Mouse (Mus musculus) kidney, embryonic 16.5 days (tissue): ENCODE measurements around the gene Setd6. TPM values are rescaled to one million over a fixed set of nuclear protein-coding genes. Genes with fewer than 3 reads are reported as not detected.

Source experiments
- ATAC-seq: fragments of 200-750 bp; cut with Nextera tagmentation; 2 replicates; pipeline ENCODE4 v1.8.0; 2017; ENCODE audit warnings: moderate TSS enrichment; ENCODE audit not compliant: low FRiP score, low TSS enrichment
- H3K27ac ChIP-seq: fragments of 300-500 bp; sonication (generic); 2 replicates; pipeline ENCODE4 v1.5.1; 2014; ENCODE audit warnings: low read length
- H3K27me3 ChIP-seq: fragments of 300-500 bp; sonication (generic); 2 replicates; pipeline ENCODE4 v1.6.1; 2014; ENCODE audit warnings: low read length, control low read depth, mixed read lengths; ENCODE audit not compliant: insufficient read depth
- H3K36me3 ChIP-seq: fragments of 300-500 bp; sonication (generic); 2 replicates; pipeline ENCODE4 v1.6.1; 2014; ENCODE audit warnings: low read length, control low read depth, mixed read lengths; ENCODE audit not compliant: insufficient read depth
- H3K4me1 ChIP-seq: fragments of 300-500 bp; sonication (generic); 2 replicates; pipeline ENCODE4 v1.6.1; 2014; ENCODE audit warnings: low read length, control low read depth, mixed read lengths; ENCODE audit not compliant: insufficient read depth
- H3K4me2 ChIP-seq: fragments of 300-500 bp; sonication (generic); replicated peaks from 2 replicates; pipeline ENCODE4 v1.6.1; 2014; ENCODE audit warnings: low read depth, low read length
- H3K4me3 ChIP-seq: fragments of 300-500 bp; sonication (generic); 2 replicates; pipeline ENCODE4 v1.5.1; 2014; ENCODE audit warnings: mild to moderate bottlenecking, low read length
- H3K9ac ChIP-seq: fragments of 300-500 bp; sonication (generic); replicated peaks from 2 replicates; pipeline ENCODE4 v1.6.1; 2014; ENCODE audit warnings: low read length
- H3K9me3 ChIP-seq: fragments of 300-500 bp; sonication (generic); 2 replicates; pipeline ENCODE4 v1.6.1; 2016; ENCODE audit warnings: low read length, control low read depth
- WGBS: fragments of 180-500 bp; shearing (Covaris S2); extraction: QIAGEN DNeasy Blood & Tissue Kit; methylation state at CpG from one replicate; pipeline ENCODE4 v1.1.7; 2014; 5-methylcytosine and 5-hydroxymethylcytosine counted together
- polyA plus RNA-seq: library from polyadenylated mRNA; unstranded; fragments of >200 nt; fragmentation: Nextera tagmentation; extraction: Ambion mirVana; gene quantifications from 2 replicates; pipeline ENCODE4 v1.2.1, GENCODE M21; 2015

Setd6 gene
- polyA plus RNA-seq, 1 experiment from 2014 or later: 21.3 TPM

GRCm38 (mm10) chr8:95704538-95704937 lies 11.1 kb upstream of the Setd6 start:
- no peak overlapping the region for H3K4me3 ChIP-seq
- H3K27ac ChIP-seq: no peak overlapping the region
- peaks cover 11% of the 10 kb centered on the region; the same call in 1 of the 2 replicates for H3K4me1 ChIP-seq
- no peak overlapping the region for H3K9ac ChIP-seq
- no peaks in the 10 kb centered on the region for H3K9me3 ChIP-seq
- peaks cover 4% of the 10 kb centered on the region; the same call in 1 of the 2 replicates for H3K27me3 ChIP-seq
- no peaks in the 10 kb centered on the region for H3K36me3 ChIP-seq
- 86% methylated on average over 3 of the region's 3 CpGs for whole genome bisulfite sequencing
- H3K4me2 ChIP-seq: no peak overlapping the region
- no peak for ATAC-seq

GRCm38 (mm10) chr8:95709579-95709978 lies 6.1 kb upstream of the Setd6 start:
- H3K36me3 ChIP-seq: no peaks in the 10 kb centered on the region
- no peak overlapping the region for H3K9ac ChIP-seq
- no peak overlapping the region for H3K4me3 ChIP-seq
- 79% methylated on average over 7 of the region's 7 CpGs for WGBS
- H3K9me3 ChIP-seq: no peaks in the 10 kb centered on the region
- no peak overlapping the region for H3K27ac ChIP-seq
- H3K4me1 ChIP-seq: no peaks in the 10 kb centered on the region
- no peak for ATAC-seq
- no peak overlapping the region for H3K4me2 ChIP-seq
- no peaks in the 10 kb centered on the region for H3K27me3 ChIP-seq

- Histone ChIP-seq H3K4me3 (no peak overlapping the region), H3K27me3 (no peaks in the 10 kb centered on the region), H3K4me2 (no peak overlapping the region), H3K4me1 (peaks cover 3% of the 10 kb centered on the region; the same call in 1 of the 2 replicates), H3K27ac (no peak overlapping the region), H3K36me3 (no peaks in the 10 kb centered on the region), H3K9ac (no peak overlapping the region), H3K9me3 (no peaks in the 10 kb centered on the region)
- 64% methylated on average over 3 of the region's 3 CpGs for WGBS
- no peak for ATAC-seq
Observed at GRCm38 (mm10) chr8:95711029-95711428, 4.7 kb upstream of the Setd6 start.

DNA sequence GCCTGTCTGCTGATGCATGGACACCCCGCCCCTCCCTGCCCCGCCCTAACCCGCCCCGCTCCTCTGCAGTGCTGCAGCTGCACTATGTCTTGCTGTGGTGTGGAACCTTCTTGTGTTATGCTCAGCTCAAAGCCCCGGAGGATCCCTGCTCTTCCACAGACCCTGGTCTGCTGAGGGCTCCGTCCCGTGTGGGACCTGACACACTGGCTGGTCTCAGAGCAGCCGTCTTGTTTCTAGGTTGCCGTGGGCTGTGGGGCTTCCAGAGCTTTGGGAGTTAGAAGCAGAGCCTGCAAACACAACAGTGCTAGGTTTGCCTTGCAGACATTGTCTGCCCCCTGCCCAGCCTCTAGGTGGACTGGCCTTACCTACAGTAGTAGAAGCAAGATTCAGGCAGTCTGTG lies 3.3 kb upstream of the Setd6 start:
- 81% methylated on average over 9 of the region's 9 CpGs for WGBS
- no peak overlapping the region for H3K27ac ChIP-seq
- H3K36me3 ChIP-seq: 0 out of 2 replicates have a peak, but pooled peaks cover 3% of the 10 kb centered on the region
- ATAC-seq: no peak
- H3K27me3 ChIP-seq: no peaks in the 10 kb centered on the region
- peaks cover 15% of the 10 kb centered on the region for H3K4me1 ChIP-seq
- H3K4me3 ChIP-seq: no peak overlapping the region
- no peak overlapping the region for H3K4me2 ChIP-seq
- no peak overlapping the region for H3K9ac ChIP-seq
- H3K9me3 ChIP-seq: no peaks in the 10 kb centered on the region

DNA sequence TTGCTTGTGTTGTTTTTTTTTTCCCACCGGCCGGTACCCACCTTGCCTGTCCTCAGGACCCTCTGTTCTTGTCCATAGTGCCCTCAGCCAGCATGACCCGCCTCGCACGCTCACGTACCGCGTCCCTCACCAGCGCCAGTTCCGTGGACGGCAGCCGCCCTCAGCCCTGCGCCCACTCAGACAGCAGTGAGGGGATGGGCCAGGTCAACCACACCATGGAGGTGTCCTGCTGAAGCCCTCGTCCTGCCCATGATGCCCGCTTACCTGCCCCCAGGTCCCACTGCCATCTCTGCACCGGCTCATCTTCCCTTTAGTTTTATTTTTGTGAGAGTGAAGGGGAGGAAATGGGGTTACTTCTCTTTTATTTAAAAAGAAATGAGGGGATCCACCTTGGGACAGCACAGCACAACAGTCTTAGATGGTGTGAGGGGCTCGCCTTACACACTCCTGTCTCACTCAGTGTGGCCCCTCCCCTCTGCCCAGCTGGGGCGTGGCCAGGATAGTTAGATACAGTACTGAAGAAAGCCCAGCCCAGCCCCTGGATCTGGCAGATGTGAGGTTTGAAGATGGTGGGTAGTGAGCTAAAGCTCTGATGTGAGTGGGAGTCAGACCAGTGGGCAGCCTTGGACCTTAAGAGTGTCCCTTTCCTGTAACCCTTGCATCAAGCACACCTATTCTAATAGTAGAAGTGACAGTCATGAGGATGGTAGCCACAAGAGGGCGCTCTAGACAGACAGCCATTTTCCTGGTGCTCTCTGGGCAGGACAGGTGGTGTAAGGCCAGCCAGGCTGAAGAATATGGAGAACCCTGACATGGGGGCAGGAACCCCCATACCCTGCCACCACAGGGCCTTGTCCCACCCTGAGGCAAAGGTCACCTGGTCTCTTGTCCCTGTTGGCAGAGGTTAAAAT lies 2.3 kb upstream of the Setd6 start:
- WGBS: 76% methylated on average over 19 of the region's 19 CpGs
- no peak overlapping the region for H3K4me2 ChIP-seq
- 0 out of 2 replicates have a peak, but pooled peaks have one; percentile 53 for ATAC-seq
- H3K36me3 ChIP-seq: peaks cover 12% of the 10 kb centered on the region
- H3K4me1 ChIP-seq: peaks cover 15% of the 10 kb centered on the region
- H3K27me3 ChIP-seq: no peaks in the 10 kb centered on the region
- H3K27ac ChIP-seq: no peak overlapping the region
- H3K4me3 ChIP-seq: no peak overlapping the region
- no peak overlapping the region for H3K9ac ChIP-seq
- H3K9me3 ChIP-seq: no peaks in the 10 kb centered on the region

DNA sequence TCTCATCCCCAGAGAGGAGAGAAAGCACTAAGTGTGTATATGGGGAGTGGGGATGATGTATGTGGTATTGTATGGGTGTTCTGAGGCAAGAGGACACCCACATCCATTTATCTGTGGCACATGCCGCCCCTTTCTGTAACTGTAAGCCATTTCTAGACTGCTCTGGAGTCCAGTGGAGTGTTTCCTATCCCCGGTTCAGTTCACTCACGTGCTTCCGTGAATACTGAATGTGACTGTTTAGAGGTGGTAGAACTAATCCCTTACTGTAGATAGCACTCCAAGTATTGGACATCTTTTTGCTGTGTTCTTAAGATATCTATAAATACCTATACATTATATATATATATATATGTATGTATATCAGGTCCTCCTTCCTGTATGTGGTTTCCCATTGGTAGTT lies 1.3 kb upstream of the Setd6 start:
- no peak for ATAC-seq
- Histone ChIP-seq H3K36me3 (peaks cover 21% of the 10 kb centered on the region), H3K4me3 (no peak overlapping the region), H3K4me2 (no peak overlapping the region), H3K27me3 (no peaks in the 10 kb centered on the region), H3K4me1 (peaks cover 15% of the 10 kb centered on the region), H3K9me3 (no peaks in the 10 kb centered on the region), H3K9ac (no peak overlapping the region), H3K27ac (no peak overlapping the region)
- 95% methylated on average over 4 of the region's 4 CpGs for WGBS

DNA sequence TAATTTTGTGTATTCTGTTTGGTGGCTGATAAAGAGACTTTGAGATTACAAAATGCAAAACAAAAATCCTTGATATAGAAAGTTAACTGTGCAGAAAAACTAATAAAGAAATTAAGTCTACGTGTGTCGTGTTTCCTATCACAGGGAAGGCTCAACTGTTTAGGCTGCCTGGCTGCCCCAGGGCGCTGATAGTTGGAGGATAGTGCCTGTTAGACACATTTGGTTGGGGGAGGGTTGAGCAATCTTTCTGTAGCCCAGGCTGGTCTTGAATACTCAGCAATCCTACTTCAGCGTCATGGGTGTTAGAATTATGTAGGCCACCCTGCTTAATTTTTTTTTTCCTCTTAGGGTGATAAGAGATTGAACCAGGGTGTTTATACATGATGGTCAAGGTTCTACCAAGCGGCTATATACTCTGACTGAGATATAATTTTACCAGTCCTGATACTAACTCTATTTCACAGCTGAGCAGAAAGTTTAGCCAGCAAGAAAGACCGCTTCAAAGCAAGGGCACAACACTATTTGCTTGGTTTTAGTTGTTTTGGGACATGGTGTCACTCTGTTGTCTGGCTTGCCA lies 756 bp upstream of the Setd6 start:
- 85% methylated on average over 6 of the region's 6 CpGs for WGBS

GRCm38 (mm10) chr8:95716546-95717335 lies 1.1 kb downstream of the Setd6 start:
- 17% methylated on average over 21 of the region's 21 CpGs for WGBS
- Histone ChIP-seq H3K9ac (peak overlapping the region; percentile 87), H3K27me3 (no peaks in the 10 kb centered on the region), H3K36me3 (peaks cover 36% of the 10 kb centered on the region), H3K27ac (peak overlapping the region; percentile 82; the same call in 1 of the 2 replicates), H3K4me2 (peak overlapping the region; percentile 79), H3K9me3 (no peaks in the 10 kb centered on the region), H3K4me3 (peak overlapping the region; percentile 92), H3K4me1 (peaks cover 15% of the 10 kb centered on the region)
- ATAC-seq: no peak; the same call in 1 of the 2 replicates

More for the DNA sequence above, 756 bp upstream of the Setd6 start:
- peak overlapping the region; percentile 79 for H3K4me2 ChIP-seq
- peaks cover 27% of the 10 kb centered on the region for H3K36me3 ChIP-seq
- H3K4me3 ChIP-seq: peak overlapping the region; percentile 92
- no peak for ATAC-seq
- peak overlapping the region; percentile 87 for H3K9ac ChIP-seq
- no peaks in the 10 kb centered on the region for H3K27me3 ChIP-seq
- H3K27ac ChIP-seq: peak overlapping the region; percentile 82; the same call in 1 of the 2 replicates
- H3K9me3 ChIP-seq: no peaks in the 10 kb centered on the region
- peaks cover 15% of the 10 kb centered on the region for H3K4me1 ChIP-seq

DNA sequence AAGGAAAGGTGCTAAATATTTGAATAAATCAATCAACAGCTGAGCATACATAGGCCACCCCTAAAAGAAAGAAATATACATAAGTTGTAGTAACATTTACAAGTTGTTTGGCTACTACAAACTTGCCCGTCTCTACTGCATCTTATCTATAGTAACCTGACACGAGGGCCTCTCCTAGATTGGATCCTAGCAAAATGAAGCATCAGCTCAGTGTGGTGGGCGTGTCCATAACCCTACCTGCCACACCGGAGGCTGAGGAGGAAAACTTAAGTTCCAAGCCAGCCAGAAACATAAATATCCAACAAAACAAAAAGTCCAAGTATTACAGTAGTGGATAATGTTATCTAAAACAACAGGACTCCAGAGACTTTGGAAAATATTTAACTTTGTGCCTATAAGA lies 11.9 kb downstream of the Setd6 start:
- no peak for ATAC-seq
- no peaks in the 10 kb centered on the region for H3K27me3 ChIP-seq
- H3K27ac ChIP-seq: no peak overlapping the region
- no peak overlapping the region for H3K4me2 ChIP-seq
- H3K9ac ChIP-seq: no peak overlapping the region
- no peaks in the 10 kb centered on the region for H3K4me1 ChIP-seq
- no peak overlapping the region for H3K4me3 ChIP-seq
- H3K36me3 ChIP-seq: peaks cover 75% of the 10 kb centered on the region
- no peaks in the 10 kb centered on the region for H3K9me3 ChIP-seq
- WGBS: 90% methylated on average over 4 of the region's 4 CpGs
